Mouse (Mus musculus): ENCODE results near the gene Tbc1d22a. TPM values are rescaled to one million over a fixed set of nuclear protein-coding genes. Genes with fewer than 3 reads are reported as not detected.
"Not testable (repeated sequence)": the region's sequence is repeated elsewhere in the genome, so short reads cannot be mapped to it uniquely, and the experiment has no call there.

Gene Tbc1d22a
- polyA plus RNA-seq, 1 experiment from 2014 or later, result 13.2 TPM

- no peak overlapping the region for H3K27ac ChIP-seq (ENCODE audit: low read depth, low read length)
- 90% methylated on average over 6 of the region's 6 CpGs for WGBS
- H3K4me3 ChIP-seq (ENCODE audit: low read length), result no peak overlapping the region
- no peak for ATAC-seq
- no peak overlapping the region for H3K9ac ChIP-seq (ENCODE audit: low read depth, low read length)
- no peak overlapping the region for H3K4me2 ChIP-seq (ENCODE audit: low read length)
- H3K27me3 ChIP-seq (replicated peaks; ENCODE audit: control insufficient read depth, insufficient read depth, low read length), result no peaks in the 10 kb centered on the region
- H3K36me3 ChIP-seq (ENCODE audit: control insufficient read depth, insufficient read depth, low read length), result no peaks in the 10 kb centered on the region
- H3K4me1 ChIP-seq (ENCODE audit: control insufficient read depth, insufficient read depth, low read depth, low read length), result peaks cover 22% of the 10 kb centered on the region
- no peaks in the 10 kb centered on the region for H3K9me3 ChIP-seq (ENCODE audit: control insufficient read depth, low read length)
Measured at GRCm38 (mm10) chr15:86178594-86178993, 35.7 kb upstream of the Tbc1d22a start.

GRCm38 (mm10) chr15:86180427-86180826 is 33.8 kb upstream of the Tbc1d22a start:
- H3K27me3 ChIP-seq (replicated peaks; ENCODE audit: control insufficient read depth, insufficient read depth, low read length), result no peaks in the 10 kb centered on the region
- ATAC-seq, result no peak
- no peak overlapping the region for H3K9ac ChIP-seq (ENCODE audit: low read depth, low read length)
- H3K4me2 ChIP-seq (ENCODE audit: low read length), result no peak overlapping the region
- H3K4me1 ChIP-seq (ENCODE audit: control insufficient read depth, insufficient read depth, low read depth, low read length), result peaks cover 24% of the 10 kb centered on the region
- no peaks in the 10 kb centered on the region for H3K36me3 ChIP-seq (ENCODE audit: control insufficient read depth, insufficient read depth, low read length)
- H3K4me3 ChIP-seq (ENCODE audit: low read length), result no peak overlapping the region
- 80% methylated on average over 4 of the region's 4 CpGs for WGBS
- H3K9me3 ChIP-seq (ENCODE audit: control insufficient read depth, low read length), result no peaks in the 10 kb centered on the region
- H3K27ac ChIP-seq (ENCODE audit: low read depth, low read length), result no peak overlapping the region

- not testable (repeated sequence) for H3K9me3 ChIP-seq (ENCODE audit: control insufficient read depth, low read length); ATAC-seq; H3K4me2 ChIP-seq (ENCODE audit: low read length); H3K27me3 ChIP-seq (replicated peaks; ENCODE audit: control insufficient read depth, insufficient read depth, low read length); H3K27ac ChIP-seq (ENCODE audit: low read depth, low read length); H3K9ac ChIP-seq (ENCODE audit: low read depth, low read length); H3K4me3 ChIP-seq (ENCODE audit: low read length); H3K36me3 ChIP-seq (ENCODE audit: control insufficient read depth, insufficient read depth, low read length)
- H3K4me1 ChIP-seq (ENCODE audit: control insufficient read depth, insufficient read depth, low read depth, low read length), result peaks cover 24% of the 10 kb centered on the region
- WGBS, result 99% methylated on average over 3 of the region's 3 CpGs
Measured at GRCm38 (mm10) chr15:86181321-86181720, 32.9 kb upstream of the Tbc1d22a start.

- Histone ChIP-seq H3K27ac (ENCODE audit: low read depth, low read length) (0 out of 2 replicates have a peak overlapping the region, but pooled peaks have one; percentile 31), H3K9ac (ENCODE audit: low read depth, low read length) (no peak overlapping the region; the same call in 1 of the 2 replicates), H3K36me3 (ENCODE audit: control insufficient read depth, insufficient read depth, low read length) (no peaks in the 10 kb centered on the region), H3K4me2 (ENCODE audit: low read length) (no peak overlapping the region), H3K9me3 (ENCODE audit: control insufficient read depth, low read length) (no peaks in the 10 kb centered on the region), H3K27me3 (replicated peaks; ENCODE audit: control insufficient read depth, insufficient read depth, low read length) (no peaks in the 10 kb centered on the region), H3K4me3 (ENCODE audit: low read length) (no peak overlapping the region), H3K4me1 (ENCODE audit: control insufficient read depth, insufficient read depth, low read depth, low read length) (peaks cover 27% of the 10 kb centered on the region)
- ATAC-seq, result no peak
- WGBS, result 38% methylated on average over 11 of the region's 11 CpGs
Measured at GRCm38 (mm10) chr15:86181941-86182439, 32.3 kb upstream of the Tbc1d22a start.

GRCm38 (mm10) chr15:86182646-86183045 is 31.6 kb upstream of the Tbc1d22a start:
- Histone ChIP-seq H3K9me3 (ENCODE audit: control insufficient read depth, low read length) (no peaks in the 10 kb centered on the region), H3K4me3 (ENCODE audit: low read length) (no peak overlapping the region), H3K9ac (ENCODE audit: low read depth, low read length) (no peak overlapping the region), H3K4me1 (ENCODE audit: control insufficient read depth, insufficient read depth, low read depth, low read length) (peaks cover 27% of the 10 kb centered on the region), H3K27me3 (replicated peaks; ENCODE audit: control insufficient read depth, insufficient read depth, low read length) (no peaks in the 10 kb centered on the region), H3K36me3 (ENCODE audit: control insufficient read depth, insufficient read depth, low read length) (no peaks in the 10 kb centered on the region), H3K4me2 (ENCODE audit: low read length) (no peak overlapping the region), H3K27ac (ENCODE audit: low read depth, low read length) (0 out of 2 replicates have a peak overlapping the region, but pooled peaks have one; percentile 31)
- no peak for ATAC-seq
- WGBS, result 46% methylated on average over 13 of the region's 13 CpGs

GRCm38 (mm10) chr15:86183484-86183883 is 30.8 kb upstream of the Tbc1d22a start:
- Histone ChIP-seq H3K4me1 (ENCODE audit: control insufficient read depth, insufficient read depth, low read depth, low read length) (peaks cover 30% of the 10 kb centered on the region), H3K9ac (ENCODE audit: low read depth, low read length) (no peak overlapping the region), H3K4me2 (ENCODE audit: low read length) (peak overlapping the region; percentile 92), H3K9me3 (ENCODE audit: control insufficient read depth, low read length) (no peaks in the 10 kb centered on the region), H3K27me3 (replicated peaks; ENCODE audit: control insufficient read depth, insufficient read depth, low read length) (no peaks in the 10 kb centered on the region), H3K36me3 (ENCODE audit: control insufficient read depth, insufficient read depth, low read length) (no peaks in the 10 kb centered on the region), H3K27ac (ENCODE audit: low read depth, low read length) (no peak overlapping the region), H3K4me3 (ENCODE audit: low read length) (no peak overlapping the region)
- 92% methylated on average over 8 of the region's 8 CpGs for WGBS
- ATAC-seq, result no peak

GRCm38 (mm10) chr15:86184071-86184470 is 30.2 kb upstream of the Tbc1d22a start:
- H3K27me3 ChIP-seq (replicated peaks; ENCODE audit: control insufficient read depth, insufficient read depth, low read length), result no peaks in the 10 kb centered on the region
- no peaks in the 10 kb centered on the region for H3K36me3 ChIP-seq (ENCODE audit: control insufficient read depth, insufficient read depth, low read length)
- H3K27ac ChIP-seq (ENCODE audit: low read depth, low read length), result 0 out of 2 replicates have a peak overlapping the region, but pooled peaks have one; percentile 5
- 69% methylated on average over 5 of the region's 5 CpGs for WGBS
- peak overlapping the region; percentile 97; the same call in 1 of the 2 replicates for H3K9ac ChIP-seq (ENCODE audit: low read depth, low read length)
- H3K9me3 ChIP-seq (ENCODE audit: control insufficient read depth, low read length), result no peaks in the 10 kb centered on the region
- H3K4me2 ChIP-seq (ENCODE audit: low read length), result peak overlapping the region; percentile 92
- peak overlapping the region; percentile 95 for H3K4me3 ChIP-seq (ENCODE audit: low read length)
- ATAC-seq, result no peak
- H3K4me1 ChIP-seq (ENCODE audit: control insufficient read depth, insufficient read depth, low read depth, low read length), result peaks cover 35% of the 10 kb centered on the region

GRCm38 (mm10) chr15:86184851-86185688 is 29.2 kb upstream of the Tbc1d22a start:
- no peaks in the 10 kb centered on the region for H3K36me3 ChIP-seq (ENCODE audit: control insufficient read depth, insufficient read depth, low read length)
- H3K27ac ChIP-seq (ENCODE audit: low read depth, low read length), result peak overlapping the region; percentile 93
- no peaks in the 10 kb centered on the region for H3K27me3 ChIP-seq (replicated peaks; ENCODE audit: control insufficient read depth, insufficient read depth, low read length)
- peak overlapping the region; percentile 92 for H3K4me2 ChIP-seq (ENCODE audit: low read length)
- H3K4me3 ChIP-seq (ENCODE audit: low read length), result peak overlapping the region; percentile 95
- peak overlapping the region; percentile 97 for H3K9ac ChIP-seq (ENCODE audit: low read depth, low read length)
- no peaks in the 10 kb centered on the region for H3K9me3 ChIP-seq (ENCODE audit: control insufficient read depth, low read length)
- under 1% methylated on average over 53 of the region's 70 CpGs for WGBS
- peak; percentile 63 for ATAC-seq
- peaks cover 38% of the 10 kb centered on the region for H3K4me1 ChIP-seq (ENCODE audit: control insufficient read depth, insufficient read depth, low read depth, low read length)
